Mouse (Mus musculus): ENCODE results near the gene Cnot6l.

GRCm38 (mm10) chr5:96164021-96164411 lies at the start of gene Cnot6l:
- TF ChIP-seq POLR2A (IDR thresholded peaks at IDR 0.05; ENCODE audit: borderline replicate concordance, extremely low read depth, low read depth, low read length) (peak; percentile 62; the same call in 1 of the 2 replicates), CTCF (IDR thresholded peaks at IDR 0.05; ENCODE audit: insufficient read depth, low read length) (no peak)
